Mouse (Mus musculus) left cerebral cortex, adult 6 months (tissue): Measurements from ENCODE around the gene C1galt1c1. TPM values are rescaled to one million over a fixed set of nuclear protein-coding genes. Genes with fewer than 3 reads are reported as not detected.

ENCODE experiments used
- long read RNA-seq, 2 experiments: library from polyadenylated mRNA; unstranded; transcript quantifications; one replicate each; pipeline ENCODE4 v2.0.0; 2019 to 2020
- polyA plus RNA-seq: library from polyadenylated mRNA; unstranded; fragments of <200 nt; fragmentation: Nextera tagmentation; gene quantifications from 2 replicates; pipeline ENCODE4 v1.2.3, GENCODE M21; 2021

Gene C1galt1c1
- 38.5 and 43.0 TPM in 2 replicates for polyA plus RNA-seq
- long read RNA-seq, experiment 1, transcript C1galt1c1-201 (2 exons, 1,449 nt): major isoform, 95 of 105 reads
- long read RNA-seq, experiment 1, partial matches to known transcripts: 4 of 105 reads
- long read RNA-seq, experiment 1, other reads (novel, unspliced or antisense): 6 of 105 reads
- long read RNA-seq, experiment 2, transcript C1galt1c1-201 (2 exons, 1,449 nt): major isoform, 41 of 50 reads
- long read RNA-seq, experiment 2, partial matches to known transcripts: 0 of 50 reads
- long read RNA-seq, experiment 2, other reads (novel, unspliced or antisense): 9 of 50 reads

GRCm38 (mm10) chrX:38634801-38635637, at the start of gene C1galt1c1:
TSS of gene C1galt1c1 (minus strand) at chrX:38635087.

GRCm38 (mm10) chrX:38600177-38600994, 34.5 kb downstream of the C1galt1c1 start, which contains the start of gene Mcts1:
TSS of gene Mcts1 (plus strand) at chrX:38600578.

Other genes starting within 250 kb of the C1galt1c1 start
- gene Lamp2, start 178.6 kb downstream of the C1galt1c1 start, polyA plus RNA-seq: 96.2 and 107 TPM in 2 replicates
- 3.6 and 4.1 TPM in 2 replicates for gene Cul4b, start 58.9 kb downstream of the C1galt1c1 start, polyA plus RNA-seq
- gene Mcts1, start 34.5 kb downstream of the C1galt1c1 start, polyA plus RNA-seq: 142 and 145 TPM in 2 replicates
- gene 6030498E09Rik, start 137.6 kb upstream of the C1galt1c1 start, polyA plus RNA-seq: 0.09 TPM in 1 of 2 replicates, not detected in the other